Comparison of ENCODE assay signal across 16 mouse cellular contexts in the genomic region with DNA sequence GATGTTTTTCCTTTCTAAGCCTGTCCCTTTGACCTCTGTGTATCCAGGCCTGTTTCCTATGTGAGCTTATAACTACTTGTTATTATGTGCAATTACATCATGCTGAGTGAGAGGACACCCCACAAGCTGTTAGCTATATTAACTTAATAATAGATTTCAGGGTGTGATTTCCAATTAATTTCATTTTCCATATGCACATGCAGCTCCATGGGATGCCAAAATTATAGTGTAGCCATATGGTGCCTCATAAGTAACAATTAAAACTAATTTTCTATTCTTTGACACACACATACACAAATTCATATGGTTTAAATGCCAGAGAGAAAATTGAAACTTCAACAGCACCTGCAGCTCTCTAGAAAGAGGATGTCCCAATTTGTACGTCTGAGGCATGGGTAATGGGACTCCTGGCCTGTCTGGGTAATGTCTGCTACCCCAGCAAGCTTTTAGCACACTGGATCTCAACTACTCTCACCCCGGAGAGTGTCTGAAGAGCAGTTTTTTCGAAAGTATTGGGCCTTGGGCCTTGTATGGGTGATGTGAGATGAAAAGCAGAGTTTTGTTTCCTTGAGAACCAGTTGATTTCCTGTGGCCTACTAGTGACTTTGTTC.
"Had no signal": no experiment of that assay in that cellular context is flagged by ENCODE, and none has a peak within 500 bp of the region (broad histone marks: within the 10 kb centered on the region; RNA-seq: fewer than 3 reads in every experiment).

No protein-coding gene starts in this region.

- H3K9me3 ChIP-seq: liver, embryonic 15.5 days; lung, embryonic 15.5 days; megakaryocyte, embryonic 14.5 days; midbrain, embryonic 12.5 days; neural tube, embryonic 13.5 days; stomach, embryonic 15.5 days had no signal

- H3K4me3 ChIP-seq: liver, embryonic 15.5 days; lung, embryonic 15.5 days; megakaryocyte, embryonic 14.5 days; midbrain, embryonic 12.5 days; neural tube, embryonic 13.5 days; stomach, embryonic 15.5 days had no signal

- ATAC-seq: midbrain, embryonic 16.5 days had no signal

- H3K36me3 ChIP-seq: lung, embryonic 15.5 days; midbrain, embryonic 12.5 days; neural tube, embryonic 13.5 days; stomach, embryonic 15.5 days had no signal

- H3K27me3 ChIP-seq: liver, embryonic 15.5 days; lung, embryonic 15.5 days; megakaryocyte, embryonic 14.5 days; midbrain, embryonic 12.5 days; neural tube, embryonic 13.5 days; stomach, embryonic 15.5 days had no signal

- H3K27ac ChIP-seq: kidney, postnatal 0 days; liver, embryonic 15.5 days; lung, embryonic 15.5 days; macrophage; midbrain, embryonic 12.5 days; neural tube, embryonic 13.5 days; stomach, embryonic 15.5 days had no signal

- H3K9ac ChIP-seq: liver, embryonic 15.5 days; lung, embryonic 15.5 days; midbrain, embryonic 12.5 days; neural tube, embryonic 13.5 days; stomach, embryonic 15.5 days had no signal

- H3K4me2 ChIP-seq: liver, embryonic 15.5 days; lung, embryonic 15.5 days; midbrain, embryonic 12.5 days; neural tube, embryonic 13.5 days; stomach, embryonic 15.5 days had no signal

- H3K4me1 ChIP-seq: lung, embryonic 15.5 days; midbrain, embryonic 12.5 days; stomach, embryonic 15.5 days had no signal

- DNase-seq: kidney, adult 9 months; kidney, postnatal 36 days; layer of hippocampus, adult 9-11 months; layer of hippocampus, postnatal 36 days; lung, postnatal 14 days; retina, postnatal 1 day; thymus, postnatal 36 days had no signal
